Mouse (Mus musculus): ENCODE results near the gene Ccdc167. TPM values are rescaled to one million over a fixed set of nuclear protein-coding genes. Genes with fewer than 3 reads are reported as not detected.
A peak's percentile ranks its signal among the peaks of the same experiment; 100 is the strongest.
"Not testable (repeated sequence)": the region's sequence is repeated elsewhere in the genome, so short reads cannot be mapped to it uniquely, and the experiment has no call there.

Ccdc167 gene
- total RNA-seq, 2 experiments from 2014 or later = 12.7 to 17.2 TPM

- DNase-seq = no peak
Measured at GRCm38 (mm10) chr17:29719628-29720575, 3.1 kb upstream of the Ccdc167 start.

GRCm38 (mm10) chr17:29718660-29719059 is 1.8 kb upstream of the Ccdc167 start:
- DNase-seq = no peak

GRCm38 (mm10) chr17:29713734-29714133 is 3.1 kb downstream of the Ccdc167 start:
- DNase-seq = not testable (repeated sequence)

- DNase-seq = no peak
Measured at GRCm38 (mm10) chr17:29712565-29712964, 4.3 kb downstream of the Ccdc167 start.

GRCm38 (mm10) chr17:29711745-29712431 is 5.0 kb downstream of the Ccdc167 start:
- DNase-seq = no peak

- DNase-seq = peak; percentile 53
Measured at GRCm38 (mm10) chr17:29711076-29711744, 5.6 kb downstream of the Ccdc167 start.

- no peak for DNase-seq
Measured at GRCm38 (mm10) chr17:29710562-29711044, 6.2 kb downstream of the Ccdc167 start.

- no peak for DNase-seq
Measured at GRCm38 (mm10) chr17:29708783-29709182, 8.1 kb downstream of the Ccdc167 start.

GRCm38 (mm10) chr17:29706981-29707545 is 9.8 kb downstream of the Ccdc167 start:
- no peak for DNase-seq

- DNase-seq = peak; percentile 67
Measured at GRCm38 (mm10) chr17:29705881-29706280, 11.0 kb downstream of the Ccdc167 start.

- peak; percentile 75 for DNase-seq
Measured at GRCm38 (mm10) chr17:29704781-29705180, 12.1 kb downstream of the Ccdc167 start.

- no peak for DNase-seq
Measured at GRCm38 (mm10) chr17:29702938-29703710, 13.7 kb downstream of the Ccdc167 start.

- DNase-seq = no peak
Measured at GRCm38 (mm10) chr17:29700573-29700972, 16.3 kb downstream of the Ccdc167 start.

- no peak for DNase-seq
Measured at GRCm38 (mm10) chr17:29698421-29698820, 18.4 kb downstream of the Ccdc167 start.

GRCm38 (mm10) chr17:29696940-29697339 is 19.9 kb downstream of the Ccdc167 start:
- DNase-seq = no peak

GRCm38 (mm10) chr17:29694516-29694915 is 22.3 kb downstream of the Ccdc167 start:
- no peak for DNase-seq

- no peak for DNase-seq
Measured at GRCm38 (mm10) chr17:29693571-29693970, 23.3 kb downstream of the Ccdc167 start.

GRCm38 (mm10) chr17:29692827-29693226 is 24.0 kb downstream of the Ccdc167 start:
- no peak for DNase-seq

- no peak for DNase-seq
Measured at GRCm38 (mm10) chr17:29690257-29690656, 26.6 kb downstream of the Ccdc167 start.

GRCm38 (mm10) chr17:29688610-29689009 is 28.2 kb downstream of the Ccdc167 start:
- DNase-seq = no peak

GRCm38 (mm10) chr17:29687373-29687772 is 29.5 kb downstream of the Ccdc167 start:
- no peak for DNase-seq
